Mouse (Mus musculus) c-Kit-positive CD71-positive TER-119-positive erythroid progenitor cells, embryonic 14.5 days (primary cell): ENCODE data around the gene Cdc16.

ENCODE experiments used
- DNase-seq: peaks from one replicate; pipeline ENCODE4 v3.0.0-alpha.2; 2013; ENCODE audit warnings: low spot score

Cdc16 gene

DNA sequence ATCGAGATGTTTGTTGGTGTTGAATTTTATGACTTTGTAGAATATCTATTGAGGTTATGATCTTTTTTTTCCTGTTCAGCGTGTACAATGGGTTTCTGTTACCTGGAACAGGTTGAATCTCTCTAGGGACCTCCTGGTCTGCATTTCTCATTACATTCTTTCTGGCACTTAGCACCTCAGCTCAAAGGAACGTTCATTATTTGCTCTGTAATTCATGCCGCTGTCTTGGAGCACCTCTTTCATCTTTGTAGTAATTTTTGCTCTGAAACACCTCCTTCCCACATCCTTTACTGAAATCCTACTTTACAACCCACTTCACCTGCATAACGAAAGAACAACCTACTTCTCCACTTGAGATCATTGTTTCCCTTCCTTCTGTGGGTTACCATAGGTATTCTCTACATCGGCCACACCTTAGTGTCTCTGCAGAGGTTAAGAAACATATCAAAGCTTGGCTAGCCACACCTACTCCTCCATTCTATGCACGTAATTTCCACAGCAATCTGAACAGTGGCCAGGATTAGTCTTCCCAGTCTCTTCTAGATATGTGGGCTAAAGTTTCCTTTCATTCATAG, 71.2 kb downstream of the Cdc16 start:
- DNase-seq, result no peak
